Mouse (Mus musculus): ENCODE measurements at regions not wholly inside any gene's neighbourhood (a gene's known extent, or its start where the extent isn't known, plus 50 kb on each side); places are given as distances from the start of the nearest gene placed in this dataset.

GRCm38 (mm10) chrX:95291676-95292075 is 95.0 kb upstream of the Arhgef9 start:
- DNase-seq (ENCODE audit: low spot score) = no peak

GRCm38 (mm10) chrX:95282038-95282437 is 85.4 kb upstream of the Arhgef9 start:
- DNase-seq (ENCODE audit: low spot score) = no peak

GRCm38 (mm10) chrX:95253517-95253916 is 56.9 kb upstream of the Arhgef9 start:
- DNase-seq (ENCODE audit: low spot score) = peak; percentile 13

All from gastrocnemius, adult 18-20 months (tissue).